Mouse (Mus musculus): ENCODE data around the gene Gm7682.
"Not testable (repeated sequence)": the region's sequence is repeated elsewhere in the genome, so short reads cannot be mapped to it uniquely, and the experiment has no call there.

The Gm7682 gene

GRCm38 (mm10) chr5:94445484-94445883 lies at the start of gene Gm7682:
TSS of gene Gm7682 (plus strand) at chr5:94445784.
- DNase-seq (ENCODE audit: low spot score in 2 of 2), result not testable (repeated sequence)

All from spleen, postnatal 4 days (tissue).